Mouse (Mus musculus) liver, embryonic 14.5 days (tissue): ENCODE measurements around the gene Mical3. TPM values are rescaled to one million over a fixed set of nuclear protein-coding genes. Genes with fewer than 3 reads are reported as not detected.

Experiments
- ATAC-seq: fragments of 200-750 bp; cut with Nextera tagmentation; 2 replicates; pipeline ENCODE4 v1.8.0; 2017; ENCODE audit warnings: moderate number of reproducible peaks, mild to moderate bottlenecking, moderate library complexity; ENCODE audit not compliant: insufficient read depth
- DNase-seq, 3 experiments: peaks; one replicate each; pipeline ENCODE4 v3.0.0-alpha.2; 2012 to 2013; ENCODE audit warnings: low read depth in 3 of 3, low spot score in 3 of 3
- H3K27ac ChIP-seq: fragments of 300-500 bp; sonication (generic); 2 replicates; pipeline ENCODE4 v1.5.1; 2014; ENCODE audit warnings: moderate library complexity, mild to moderate bottlenecking, control low read depth, inconsistent platforms
- H3K27me3 ChIP-seq: fragments of 300-500 bp; sonication (generic); 2 replicates; pipeline ENCODE4 v1.6.1; 2014; ENCODE audit warnings: mild to moderate bottlenecking, low read length, moderate library complexity; ENCODE audit not compliant: control insufficient read depth, insufficient read depth
- H3K36me3 ChIP-seq: fragments of 300-500 bp; sonication (generic); replicated peaks from 2 replicates; pipeline ENCODE4 v1.6.1; 2014; ENCODE audit warnings: low read depth; ENCODE audit not compliant: control insufficient read depth, insufficient read depth
- H3K4me1 ChIP-seq, 2 experiments: fragments of 200-500 bp in 1 of 2; fragments of 300-500 bp in 1 of 2; sonication (generic) in 1 of 2; replicated peaks; 2 replicates each; pipeline ENCODE4 v1.6.1; 2012 to 2014; ENCODE audit warnings: antibody characterized with exemption in 1 of 2, inconsistent platforms in 1 of 2, low read length in 1 of 2; ENCODE audit not compliant: control insufficient read depth in 2 of 2, insufficient read depth in 2 of 2
- H3K4me2 ChIP-seq: fragments of 300-500 bp; sonication (generic); 2 replicates; pipeline ENCODE4 v1.6.1; 2014; ENCODE audit warnings: low read depth, mild to moderate bottlenecking, control low read depth, moderate library complexity
- H3K4me3 ChIP-seq, 2 experiments: fragments of 200-500 bp in 1 of 2; fragments of 300-500 bp in 1 of 2; sonication (generic) in 1 of 2; 2 replicates each; pipeline ENCODE4 v1.5.1; 2012 to 2014; ENCODE audit warnings: low read depth in 2 of 2, low read length in 2 of 2, mild to moderate bottlenecking in 2 of 2, control low read depth in 1 of 2, inconsistent platforms in 1 of 2, moderate library complexity in 1 of 2; ENCODE audit not compliant: insufficient read depth in 1 of 2
- H3K9ac ChIP-seq: fragments of 300-500 bp; sonication (generic); replicated peaks from 2 replicates; pipeline ENCODE4 v1.6.1; 2014; ENCODE audit warnings: mild to moderate bottlenecking, control low read depth, moderate library complexity
- H3K9me3 ChIP-seq: fragments of 300-500 bp; sonication (generic); 2 replicates; pipeline ENCODE4 v1.6.1; 2016; ENCODE audit warnings: low read length, mixed read lengths; ENCODE audit not compliant: control insufficient read depth
- CTCF ChIP-seq: IDR thresholded peaks from 2 replicates; pipeline ENCODE4 v1.5.1; 2016; ENCODE audit warnings: antibody characterized with exemption, low read depth, control low read depth
- EP300 ChIP-seq: IDR thresholded peaks from 2 replicates; pipeline ENCODE4 v1.6.1; 2016; ENCODE audit warnings: antibody characterized with exemption, low read depth
- WGBS: fragments of 180-500 bp; shearing (Covaris S2); extraction: QIAGEN DNeasy Blood & Tissue Kit; methylation state at CpG from one replicate; pipeline ENCODE4 v1.1.7; 2014; ENCODE audit not compliant: insufficient replicate concordance; 5-methylcytosine and 5-hydroxymethylcytosine counted together
- polyA plus RNA-seq, 2 experiments: library from polyadenylated mRNA; depleted of rRNA in 1 of 2; stranded (reverse) in 1 of 2; unstranded in 1 of 2; fragments of >200 nt; fragmentation: Nextera tagmentation in 1 of 2; extraction: Ambion mirVana in 1 of 2; gene quantifications; 2 replicates each; pipeline versions ENCODE4 v1.2.1 to v1.2.3; 2012 to 2014

Gene Mical3
- polyA plus RNA-seq, 2 experiments, result 8.1 to 9.4 TPM

GRCm38 (mm10) chr6:121134884-121135283, 4.1 kb upstream of the Mical3 start:
- DNase-seq (no peak), ATAC-seq (no peak)
- Histone ChIP-seq H3K4me1 (peaks cover 0 to 3% of the 10 kb centered on the region in 2 experiments; a peak in 1 of 4 replicates), H3K27ac (no peak overlapping the region), H3K27me3 (peaks cover 32% of the 10 kb centered on the region), H3K4me3 (no peak overlapping the region), H3K9me3 (no peaks in the 10 kb centered on the region), H3K36me3 (no peaks in the 10 kb centered on the region), H3K4me2 (no peak overlapping the region), H3K9ac (no peak overlapping the region)
- TF ChIP-seq CTCF (no peak), EP300 (no peak)
- 35% methylated on average over 5 of the region's 5 CpGs for WGBS

GRCm38 (mm10) chr6:121134249-121134648, 3.5 kb upstream of the Mical3 start:
- Histone ChIP-seq H3K36me3 (no peaks in the 10 kb centered on the region), H3K9ac (no peak overlapping the region), H3K27me3 (peaks cover 36% of the 10 kb centered on the region), H3K4me1 (peaks cover 0 to 7% of the 10 kb centered on the region in 2 experiments; a peak in 1 of 4 replicates), H3K4me2 (no peak overlapping the region), H3K27ac (no peak overlapping the region), H3K4me3 (no peak overlapping the region), H3K9me3 (no peaks in the 10 kb centered on the region)
- DNase-seq, result no peak
- no peak for ATAC-seq
- WGBS, result 25% methylated on average over 3 of the region's 3 CpGs
- no peak for TF ChIP-seq CTCF
- no peak for TF ChIP-seq EP300

GRCm38 (mm10) chr6:121130039-121130705, 627 bp downstream of the Mical3 start:
- WGBS, result 1% methylated on average over 32 of the region's 32 CpGs

GRCm38 (mm10) chr6:121129506-121129905, 1.3 kb downstream of the Mical3 start:
- Histone ChIP-seq H3K27ac (no peak overlapping the region), H3K4me1 (peaks cover 0 to 4% of the 10 kb centered on the region in 2 experiments; a peak in 1 of 4 replicates), H3K4me3 (peak overlapping the region; percentile 9 to 26), H3K36me3 (no peaks in the 10 kb centered on the region), H3K4me2 (peak overlapping the region; percentile 63), H3K9me3 (no peaks in the 10 kb centered on the region), H3K9ac (no peak overlapping the region), H3K27me3 (peaks cover 38% of the 10 kb centered on the region)
- 12% methylated on average over 21 of the region's 21 CpGs for WGBS
- TF ChIP-seq EP300 (no peak), CTCF (no peak)
- no peak for DNase-seq
- peak; percentile 31; the same call in 1 of the 2 replicates for ATAC-seq

More at GRCm38 (mm10) chr6:121130039-121130705, 627 bp downstream of the Mical3 start:
- no peak overlapping the region for H3K27ac ChIP-seq
- ATAC-seq (peak; percentile 86), DNase-seq (peak; percentile 67 to 73 (median 68))
- peak overlapping the region; percentile 9 to 38 for H3K4me3 ChIP-seq
- peaks cover 38% of the 10 kb centered on the region for H3K27me3 ChIP-seq
- peaks cover 0 to 4% of the 10 kb centered on the region in 2 experiments; a peak in 1 of 4 replicates for H3K4me1 ChIP-seq
- no peak overlapping the region for H3K9ac ChIP-seq
- H3K4me2 ChIP-seq, result peak overlapping the region; percentile 63
- peak; percentile 99 for TF ChIP-seq CTCF
- TF ChIP-seq EP300, result no peak
- no peaks in the 10 kb centered on the region for H3K36me3 ChIP-seq
- no peaks in the 10 kb centered on the region for H3K9me3 ChIP-seq

- Histone ChIP-seq H3K27me3 (peaks cover 37% of the 10 kb centered on the region), H3K9me3 (no peaks in the 10 kb centered on the region), H3K27ac (no peak overlapping the region), H3K9ac (no peak overlapping the region), H3K4me3 (no peak overlapping the region), H3K4me2 (no peak overlapping the region), H3K4me1 (peaks cover 0 to 4% of the 10 kb centered on the region in 2 experiments; a peak in 1 of 4 replicates), H3K36me3 (no peaks in the 10 kb centered on the region)
- no peak for TF ChIP-seq EP300
- TF ChIP-seq CTCF, result no peak
- no peak for DNase-seq
- ATAC-seq, result no peak
- 73% methylated on average over 5 of the region's 5 CpGs for WGBS
These were observed 2.1 kb downstream of the Mical3 start for GRCm38 (mm10) chr6:121128736-121129135.
